Mouse (Mus musculus) bone marrow macrophage, adult 2 months (primary cell): ENCODE data around the gene Galnt17.

Source experiments
- CTCF ChIP-seq: IDR thresholded peaks from 2 replicates; pipeline ENCODE4 v1.5.1; 2012; ENCODE audit warnings: low read depth, mild to moderate bottlenecking, low read length, moderate library complexity
- POLR2A ChIP-seq: IDR thresholded peaks from 2 replicates; pipeline ENCODE4 v1.6.1; 2012; ENCODE audit warnings: mild to moderate bottlenecking, low read depth, low read length, borderline replicate concordance

GRCm38 (mm10) chr5:130859736-130860135 lies 448.6 kb downstream of the Galnt17 start:
- TF ChIP-seq POLR2A, result no peak
- TF ChIP-seq CTCF, result no peak
